In the genomic region with DNA sequence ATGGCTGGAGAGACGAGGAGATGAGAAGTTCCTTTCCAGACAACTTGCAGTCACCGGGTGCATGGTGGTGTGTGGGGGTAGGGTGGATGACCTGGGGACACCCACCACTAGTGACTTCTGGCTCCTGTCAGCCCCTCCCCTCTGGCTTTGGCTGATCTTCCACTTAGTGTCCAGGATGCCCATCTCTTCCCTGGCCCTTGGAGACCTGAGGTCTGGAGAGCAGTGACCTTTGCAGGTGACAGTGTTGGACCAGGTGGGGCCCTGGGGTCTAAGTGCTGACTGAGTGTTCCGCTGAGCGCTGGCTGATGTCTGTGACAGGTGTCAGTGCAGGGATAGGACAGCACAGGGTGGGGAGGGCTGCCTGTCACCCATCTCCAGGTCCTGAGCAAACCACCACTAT, we compare ENCODE assay signal across 19 mouse cellular contexts. TPM values are rescaled to one million over a fixed set of nuclear protein-coding genes. Genes with fewer than 3 reads are reported as not detected.
DNase-seq lines count a peak whose midpoint lies in the region; ATAC-seq and TF ChIP-seq lines count a peak whose summit lies in the region.
"Had no signal": no experiment of that assay in that cellular context is flagged by ENCODE, and none has a peak within 500 bp of the region (broad histone marks: within the 10 kb centered on the region; RNA-seq: fewer than 3 reads in every experiment).

No protein-coding gene starts in this region.

- DNase-seq in heart, adult 9 months (ENCODE audit: low spot score in 2 of 2), result peak; percentile 21 to 41
- DNase-seq in heart, postnatal 25 days (ENCODE audit: low spot score), result no peak
- peak; percentile 42 to 49 for DNase-seq in gastrocnemius, postnatal 36 days
- no peak for DNase-seq in forebrain, embryonic 14.5 days (ENCODE audit: low spot score)
- DNase-seq: adrenal gland, postnatal 25 days; cerebellum, adult 11 months; forebrain, postnatal 0 days; kidney, adult 8-10 months; left cerebral cortex, postnatal 4 days; lung, adult 18-20 months; right cerebral cortex, adult 18-20 months had no signal

- 30% methylated on average over 4 of the region's 4 CpGs for WGBS in heart, embryonic 16.5 days
- 69% methylated on average over 4 of the region's 4 CpGs for WGBS in small intestine, adult 2 months
- 73% methylated on average over 4 of the region's 4 CpGs for WGBS in forebrain, embryonic 14.5 days

- TF ChIP-seq POLR2A in small intestine, adult 2 months (IDR thresholded peaks at IDR 0.05; ENCODE audit: low read depth, low read length), result no peak

- peaks cover 35% of the 10 kb centered on the region for H3K4me1 ChIP-seq in heart, embryonic 16.5 days (ENCODE audit: control insufficient read depth, insufficient read depth, low read length)
- peaks cover 23% of the 10 kb centered on the region for H3K4me1 ChIP-seq in small intestine, adult 2 months (ENCODE audit: control insufficient read depth, insufficient read depth, insufficient read length, low read length)
- peaks cover 9% of the 10 kb centered on the region for H3K4me1 ChIP-seq in forebrain, embryonic 14.5 days (ENCODE audit: control insufficient read depth, insufficient read depth, low read length)

- peak overlapping the region; percentile 100 for H3K27ac ChIP-seq in heart, embryonic 16.5 days (ENCODE audit: low read length)
- H3K27ac ChIP-seq in small intestine, adult 2 months (ENCODE audit: insufficient read depth, low read depth, low read length), result peak overlapping the region; percentile 83
- no peak overlapping the region for H3K27ac ChIP-seq in forebrain, embryonic 14.5 days (ENCODE audit: low read depth, low read length)
- H3K27ac ChIP-seq: embryonic facial prominence, embryonic 13.5 days; hindbrain, embryonic 10.5 days; midbrain, embryonic 12.5 days; neural tube, embryonic 12.5 days had no signal

- H3K4me3 ChIP-seq in heart, embryonic 16.5 days (ENCODE audit: low read length), result peak overlapping the region; percentile 61
- H3K4me3 ChIP-seq in small intestine, adult 2 months (ENCODE audit: low read depth, low read length), result peak overlapping the region; percentile 36
- H3K4me3 ChIP-seq in forebrain, embryonic 14.5 days (ENCODE audit: low read depth, low read length), result no peak overlapping the region
- H3K4me3 ChIP-seq: embryonic facial prominence, embryonic 13.5 days; midbrain, embryonic 12.5 days; neural tube, embryonic 12.5 days had no signal

- intact Hi-C loops in heart, postnatal 25 days (cut with DNase I), result no loop called here
- intact Hi-C loops in gastrocnemius, postnatal 36 days (cut with DNase I), result no loop called here

- peaks cover 2% of the 10 kb centered on the region; the same call in 1 of the 2 replicates for H3K36me3 ChIP-seq in heart, embryonic 16.5 days (ENCODE audit: control insufficient read depth, insufficient read depth)
- peaks cover 6% of the 10 kb centered on the region; the same call in 1 of the 2 replicates for H3K36me3 ChIP-seq in small intestine, adult 2 months (ENCODE audit: control insufficient read depth, insufficient read depth, low read length)
- peaks cover 12% of the 10 kb centered on the region for H3K36me3 ChIP-seq in forebrain, embryonic 14.5 days (ENCODE audit: control insufficient read depth, insufficient read depth, low read length)

- ATAC-seq in heart, embryonic 16.5 days (replicated peaks; ENCODE audit: extremely low read depth, insufficient read depth, low FRiP score), result no peak
- ATAC-seq in megakaryocyte-erythroid progenitor cell, adult 5-6 weeks (replicated peaks; ENCODE audit: low FRiP score, low TSS enrichment, poor library complexity, severe bottlenecking), result no peak
- no peak for ATAC-seq in forebrain, embryonic 14.5 days
- ATAC-seq: forebrain, postnatal 0 days had no signal

- H3K4me2 ChIP-seq in heart, embryonic 16.5 days (ENCODE audit: low read depth, low read length), result peak overlapping the region; percentile 77
- no peak overlapping the region for H3K4me2 ChIP-seq in forebrain, embryonic 14.5 days (ENCODE audit: low read length)
- H3K4me2 ChIP-seq: embryonic facial prominence, embryonic 13.5 days; midbrain, embryonic 12.5 days; neural tube, embryonic 12.5 days had no signal

- no peak for TF ChIP-seq CTCF in small intestine, adult 2 months (IDR thresholded peaks at IDR 0.05; ENCODE audit: extremely low read depth, insufficient read length, insufficient replicate concordance, low read depth, low read length)

- H3K27me3 ChIP-seq in heart, embryonic 16.5 days (ENCODE audit: control insufficient read depth, insufficient read depth, low read length), result 0 out of 2 replicates have a peak, but pooled peaks cover 7% of the 10 kb centered on the region
- 0 out of 2 replicates have a peak, but pooled peaks cover 4% of the 10 kb centered on the region for H3K27me3 ChIP-seq in small intestine, adult 2 months (ENCODE audit: control insufficient read depth, insufficient read depth, low read length)
- H3K27me3 ChIP-seq in forebrain, embryonic 14.5 days (replicated peaks; ENCODE audit: control insufficient read depth, insufficient read depth, low read length), result peaks cover 32% of the 10 kb centered on the region

- H3K9me3 ChIP-seq in heart, embryonic 16.5 days (replicated peaks; ENCODE audit: control insufficient read depth, low read length), result no peaks in the 10 kb centered on the region
- H3K9me3 ChIP-seq in forebrain, embryonic 14.5 days (replicated peaks; ENCODE audit: control insufficient read depth, low read length), result no peaks in the 10 kb centered on the region
- H3K9me3 ChIP-seq: embryonic facial prominence, embryonic 13.5 days; hindbrain, embryonic 10.5 days; midbrain, embryonic 12.5 days; neural tube, embryonic 12.5 days had no signal

- peak overlapping the region; percentile 86 for H3K9ac ChIP-seq in heart, embryonic 16.5 days (ENCODE audit: low read length)
- H3K9ac ChIP-seq in forebrain, embryonic 14.5 days (ENCODE audit: low read length), result no peak overlapping the region
- H3K9ac ChIP-seq: forebrain, postnatal 0 days had no signal

RNA-seq across cellular contexts. Expression of gene Nmrk2, which starts 6.6 kb away (rescaled TPM):
- 10 to 100 TPM in 1 of 2 experiments, 1 to 10 TPM in 1; 6.9 to 13.4 TPM for total RNA-seq in heart, postnatal 25 days (2021)
- 10 to 100 TPM; 44.9 to 76.8 TPM for total RNA-seq in gastrocnemius, postnatal 36 days (2021)
- polyA plus RNA-seq in heart, embryonic 16.5 days (2015; fragmentation: Nextera tagmentation; extraction: Ambion mirVana), result 11.9 and 14.6 TPM in 2 replicates
- polyA plus RNA-seq in small intestine, adult 2 months (2012; rRNA removed), result not detected in 2 replicates
- total RNA-seq in megakaryocyte-erythroid progenitor cell, adult 5-6 weeks (2014; fragmentation: Nextera tagmentation), result not detected in 2 replicates
- total RNA-seq in megakaryocyte-erythroid progenitor cell, adult 5-6 weeks (2017), result not detected in 2 replicates
- polyA plus RNA-seq in forebrain, embryonic 14.5 days (2014; fragmentation: Nextera tagmentation; extraction: Ambion mirVana), result not detected in 2 replicates
- total RNA-seq: adrenal gland, postnatal 25 days; forebrain, postnatal 0 days had no signal
- polyA plus RNA-seq: embryonic facial prominence, embryonic 13.5 days; forebrain, postnatal 0 days; hindbrain, embryonic 10.5 days; midbrain, embryonic 12.5 days; neural tube, embryonic 12.5 days had no signal

RNA-seq across cellular contexts. Expression of gene 4930442H23Rik, which starts 11.7 kb away (rescaled TPM):
- total RNA-seq in heart, postnatal 25 days (2021), result not detected
- total RNA-seq in gastrocnemius, postnatal 36 days (2021), result not detected
- polyA plus RNA-seq in heart, embryonic 16.5 days (2015; fragmentation: Nextera tagmentation; extraction: Ambion mirVana), result 0.11 TPM in 2 replicates
- not detected in 2 replicates for polyA plus RNA-seq in small intestine, adult 2 months (2012; rRNA removed)
- not detected in 2 replicates for total RNA-seq in megakaryocyte-erythroid progenitor cell, adult 5-6 weeks (2014; fragmentation: Nextera tagmentation)
- not detected in 2 replicates for total RNA-seq in megakaryocyte-erythroid progenitor cell, adult 5-6 weeks (2017)
- polyA plus RNA-seq in forebrain, embryonic 14.5 days (2014; fragmentation: Nextera tagmentation; extraction: Ambion mirVana), result not detected in 2 replicates
- total RNA-seq: adrenal gland, postnatal 25 days; forebrain, postnatal 0 days; layer of hippocampus, adult 8-10 months; left cerebral cortex, postnatal 4 days had no signal
- polyA plus RNA-seq: embryonic facial prominence, embryonic 13.5 days; hindbrain, embryonic 10.5 days; midbrain, embryonic 12.5 days; neural tube, embryonic 12.5 days had no signal

RNA-seq across cellular contexts. Expression of gene Dapk3, which starts 12.5 kb away (rescaled TPM):
- 10 to 100 TPM; 26.4 to 28.7 TPM for total RNA-seq in heart, postnatal 25 days (2021)
- 10 to 100 TPM; 21.1 to 23.9 TPM for total RNA-seq in gastrocnemius, postnatal 36 days (2021)
- 33.9 and 40.2 TPM in 2 replicates for polyA plus RNA-seq in heart, embryonic 16.5 days (2015; fragmentation: Nextera tagmentation; extraction: Ambion mirVana)
- 102 and 228 TPM in 2 replicates for polyA plus RNA-seq in small intestine, adult 2 months (2012; rRNA removed)
- total RNA-seq in megakaryocyte-erythroid progenitor cell, adult 5-6 weeks (2014; fragmentation: Nextera tagmentation), result 27.7 and 51.7 TPM in 2 replicates
- 16.2 and 30.9 TPM in 2 replicates for total RNA-seq in megakaryocyte-erythroid progenitor cell, adult 5-6 weeks (2017)
- polyA plus RNA-seq in forebrain, embryonic 14.5 days (2014; fragmentation: Nextera tagmentation; extraction: Ambion mirVana), result 49.0 and 50.0 TPM in 2 replicates

RNA-seq across cellular contexts. Expression of gene Eef2, which starts 18.9 kb away (rescaled TPM):
- 1,000 to 10,000 TPM in 1 of 2 experiments, 100 to 1,000 TPM in 1; 925 to 1,035 TPM for total RNA-seq in heart, postnatal 25 days (2021)
- 100 to 1,000 TPM; 880 to 957 TPM for total RNA-seq in gastrocnemius, postnatal 36 days (2021)
- 435 and 443 TPM in 2 replicates for polyA plus RNA-seq in heart, embryonic 16.5 days (2015; fragmentation: Nextera tagmentation; extraction: Ambion mirVana)
- 755 and 1,606 TPM in 2 replicates for polyA plus RNA-seq in small intestine, adult 2 months (2012; rRNA removed)
- total RNA-seq in megakaryocyte-erythroid progenitor cell, adult 5-6 weeks (2014; fragmentation: Nextera tagmentation), result 1,282 and 1,455 TPM in 2 replicates
- total RNA-seq in megakaryocyte-erythroid progenitor cell, adult 5-6 weeks (2017), result 1,743 and 1,799 TPM in 2 replicates
- 474 and 520 TPM in 2 replicates for polyA plus RNA-seq in forebrain, embryonic 14.5 days (2014; fragmentation: Nextera tagmentation; extraction: Ambion mirVana)

RNA-seq across cellular contexts. Expression of gene Pias4, which starts 27.6 kb away (rescaled TPM):
- total RNA-seq in heart, postnatal 25 days (2021), result 10 to 100 TPM; 15.6 to 17.4 TPM
- total RNA-seq in gastrocnemius, postnatal 36 days (2021), result 10 to 100 TPM; 14.0 to 16.3 TPM
- 34.7 and 37.5 TPM in 2 replicates for polyA plus RNA-seq in heart, embryonic 16.5 days (2015; fragmentation: Nextera tagmentation; extraction: Ambion mirVana)
- polyA plus RNA-seq in small intestine, adult 2 months (2012; rRNA removed), result 29.1 and 53.3 TPM in 2 replicates
- 14.8 and 15.2 TPM in 2 replicates for total RNA-seq in megakaryocyte-erythroid progenitor cell, adult 5-6 weeks (2014; fragmentation: Nextera tagmentation)
- 5.4 and 20.8 TPM in 2 replicates for total RNA-seq in megakaryocyte-erythroid progenitor cell, adult 5-6 weeks (2017)
- 44.0 and 45.5 TPM in 2 replicates for polyA plus RNA-seq in forebrain, embryonic 14.5 days (2014; fragmentation: Nextera tagmentation; extraction: Ambion mirVana)

Comparison
In these comparisons a context has a peak if more than half of its experiments do, and no peak if none do; other contexts are left out.
1. DNase-seq: peak in heart, adult 9 months (2 of 2) and gastrocnemius, postnatal 36 days (2 of 2); none in heart, postnatal 25 days (single experiment) and forebrain, embryonic 14.5 days (single experiment).
2. RNA of gene Nmrk2, which starts 6.6 kb away (total RNA-seq): 44.9 to 76.8 TPM in gastrocnemius, postnatal 36 days and 6.9 to 13.4 TPM in heart, postnatal 25 days; not detected in megakaryocyte-erythroid progenitor cell, adult 5-6 weeks; every median in the first group is over 4 times any median in the second.